Mouse (Mus musculus) olfactory bulb, adult 2 months (tissue): Measurements from ENCODE around the gene Vmn1r85.

Experiments
- CTCF ChIP-seq: fragments of 200-500 bp; IDR thresholded peaks from 2 replicates; pipeline ENCODE4 v1.5.1; 2012; ENCODE audit warnings: low read depth, mild to moderate bottlenecking, low read length, moderate library complexity; ENCODE audit not compliant: insufficient read depth
- POLR2A ChIP-seq: fragments of 200-500 bp; IDR thresholded peaks from 2 replicates; pipeline ENCODE4 v1.6.1; 2012; ENCODE audit warnings: mild to moderate bottlenecking, low read depth, low read length, moderate library complexity; ENCODE audit not compliant: insufficient read depth

DNA sequence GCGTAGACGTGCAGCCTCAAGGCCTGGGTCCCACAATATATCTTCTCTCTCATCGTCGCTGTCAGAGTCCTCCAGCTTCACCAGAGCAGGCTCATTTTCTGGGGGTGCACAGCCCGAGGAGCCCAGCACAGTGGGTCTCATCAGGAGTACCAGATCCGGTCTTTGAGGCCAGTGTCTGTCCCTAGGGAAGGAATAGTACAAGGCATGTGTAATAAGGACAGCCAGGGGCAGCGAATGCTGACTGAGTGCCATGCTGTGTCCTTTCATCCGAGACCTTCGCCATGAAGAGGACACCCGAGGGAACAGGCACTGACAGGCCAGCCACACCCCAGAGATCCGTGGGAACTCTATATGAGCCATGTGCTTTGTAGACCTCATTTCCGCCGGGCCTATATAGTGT, 42.0 kb downstream of the Vmn1r85 start:
- TF ChIP-seq POLR2A (no peak), CTCF (no peak)
